Mouse (Mus musculus): Measurements from ENCODE around the gene Dzip1l. TPM values are rescaled to one million over a fixed set of nuclear protein-coding genes. Genes with fewer than 3 reads are reported as not detected.

Gene Dzip1l
- polyA plus RNA-seq, 1 experiment, result 13.5 TPM

- no peaks in the 10 kb centered on the region for H3K4me1 ChIP-seq (ENCODE audit: control insufficient read depth, insufficient read depth, low read length)
- no peak overlapping the region for H3K4me3 ChIP-seq (ENCODE audit: low read depth, low read length)
- no peaks in the 10 kb centered on the region; the same call in 1 of the 2 replicates for H3K27me3 ChIP-seq (ENCODE audit: control insufficient read depth, insufficient read depth, low read length, poor library complexity, severe bottlenecking)
- no peaks in the 10 kb centered on the region for H3K9me3 ChIP-seq (replicated peaks; ENCODE audit: control insufficient read depth, insufficient read depth, low read length, poor library complexity, severe bottlenecking)
- no peak overlapping the region for H3K27ac ChIP-seq (ENCODE audit: insufficient read depth, low read length)
- TF ChIP-seq POLR2A (IDR thresholded peaks at IDR 0.05; ENCODE audit: insufficient read depth, low read length) (no peak), EP300 (IDR thresholded peaks at IDR 0.05; ENCODE audit: insufficient read depth, low read depth, low read length) (no peak), CTCF (IDR thresholded peaks at IDR 0.05; ENCODE audit: low read depth, low read length) (no peak)
- no peaks in the 10 kb centered on the region for H3K36me3 ChIP-seq (ENCODE audit: control insufficient read depth, insufficient read depth, low read length, poor library complexity, severe bottlenecking)
- no peak overlapping the region for H3K9ac ChIP-seq (ENCODE audit: low read depth, poor library complexity, severe bottlenecking)
Measured at GRCm38 (mm10) chr9:99681980-99682570, 52.8 kb downstream of the Dzip1l start.

- no peaks in the 10 kb centered on the region for H3K36me3 ChIP-seq (ENCODE audit: control insufficient read depth, insufficient read depth, low read length, poor library complexity, severe bottlenecking)
- no peak overlapping the region for H3K9ac ChIP-seq (ENCODE audit: low read depth, poor library complexity, severe bottlenecking)
- H3K27me3 ChIP-seq (ENCODE audit: control insufficient read depth, insufficient read depth, low read length, poor library complexity, severe bottlenecking), result no peaks in the 10 kb centered on the region
- H3K27ac ChIP-seq (ENCODE audit: insufficient read depth, low read length), result no peak overlapping the region
- no peaks in the 10 kb centered on the region for H3K9me3 ChIP-seq (replicated peaks; ENCODE audit: control insufficient read depth, insufficient read depth, low read length, poor library complexity, severe bottlenecking)
- no peaks in the 10 kb centered on the region for H3K4me1 ChIP-seq (ENCODE audit: control insufficient read depth, insufficient read depth, low read length)
- no peak overlapping the region for H3K4me3 ChIP-seq (ENCODE audit: low read depth, low read length)
- no peak for TF ChIP-seq EP300 (IDR thresholded peaks at IDR 0.05; ENCODE audit: insufficient read depth, low read depth, low read length)
- TF ChIP-seq CTCF (IDR thresholded peaks at IDR 0.05; ENCODE audit: low read depth, low read length), result no peak
- TF ChIP-seq POLR2A (IDR thresholded peaks at IDR 0.05; ENCODE audit: insufficient read depth, low read length), result no peak
Measured at GRCm38 (mm10) chr9:99685061-99685521, 55.8 kb downstream of the Dzip1l start.

- Histone ChIP-seq H3K9me3 (replicated peaks; ENCODE audit: control insufficient read depth, insufficient read depth, low read length, poor library complexity, severe bottlenecking) (no peaks in the 10 kb centered on the region), H3K4me3 (ENCODE audit: low read depth, low read length) (no peak overlapping the region), H3K27ac (ENCODE audit: insufficient read depth, low read length) (no peak overlapping the region), H3K27me3 (ENCODE audit: control insufficient read depth, insufficient read depth, low read length, poor library complexity, severe bottlenecking) (no peaks in the 10 kb centered on the region), H3K4me1 (ENCODE audit: control insufficient read depth, insufficient read depth, low read length) (no peaks in the 10 kb centered on the region), H3K36me3 (ENCODE audit: control insufficient read depth, insufficient read depth, low read length, poor library complexity, severe bottlenecking) (no peaks in the 10 kb centered on the region), H3K9ac (ENCODE audit: low read depth, poor library complexity, severe bottlenecking) (no peak overlapping the region)
- no peak for TF ChIP-seq CTCF (IDR thresholded peaks at IDR 0.05; ENCODE audit: low read depth, low read length)
- no peak for TF ChIP-seq EP300 (IDR thresholded peaks at IDR 0.05; ENCODE audit: insufficient read depth, low read depth, low read length)
- no peak for TF ChIP-seq POLR2A (IDR thresholded peaks at IDR 0.05; ENCODE audit: insufficient read depth, low read length)
Measured at GRCm38 (mm10) chr9:99685536-99686231, 56.4 kb downstream of the Dzip1l start.

- Histone ChIP-seq H3K27me3 (ENCODE audit: control insufficient read depth, insufficient read depth, low read length, poor library complexity, severe bottlenecking) (no peaks in the 10 kb centered on the region), H3K4me3 (ENCODE audit: low read depth, low read length) (no peak overlapping the region), H3K9ac (ENCODE audit: low read depth, poor library complexity, severe bottlenecking) (no peak overlapping the region), H3K27ac (ENCODE audit: insufficient read depth, low read length) (no peak overlapping the region), H3K4me1 (ENCODE audit: control insufficient read depth, insufficient read depth, low read length) (no peaks in the 10 kb centered on the region), H3K9me3 (replicated peaks; ENCODE audit: control insufficient read depth, insufficient read depth, low read length, poor library complexity, severe bottlenecking) (no peaks in the 10 kb centered on the region), H3K36me3 (ENCODE audit: control insufficient read depth, insufficient read depth, low read length, poor library complexity, severe bottlenecking) (no peaks in the 10 kb centered on the region)
- TF ChIP-seq POLR2A (IDR thresholded peaks at IDR 0.05; ENCODE audit: insufficient read depth, low read length) (no peak), EP300 (IDR thresholded peaks at IDR 0.05; ENCODE audit: insufficient read depth, low read depth, low read length) (no peak), CTCF (IDR thresholded peaks at IDR 0.05; ENCODE audit: low read depth, low read length) (no peak)
Measured at GRCm38 (mm10) chr9:99689796-99690195, 60.5 kb downstream of the Dzip1l start.

- Histone ChIP-seq H3K9ac (ENCODE audit: low read depth, poor library complexity, severe bottlenecking) (no peak overlapping the region), H3K27ac (ENCODE audit: insufficient read depth, low read length) (no peak overlapping the region), H3K36me3 (ENCODE audit: control insufficient read depth, insufficient read depth, low read length, poor library complexity, severe bottlenecking) (no peaks in the 10 kb centered on the region), H3K4me1 (ENCODE audit: control insufficient read depth, insufficient read depth, low read length) (no peaks in the 10 kb centered on the region), H3K4me3 (ENCODE audit: low read depth, low read length) (no peak overlapping the region), H3K9me3 (replicated peaks; ENCODE audit: control insufficient read depth, insufficient read depth, low read length, poor library complexity, severe bottlenecking) (no peaks in the 10 kb centered on the region), H3K27me3 (ENCODE audit: control insufficient read depth, insufficient read depth, low read length, poor library complexity, severe bottlenecking) (no peaks in the 10 kb centered on the region)
- no peak for TF ChIP-seq POLR2A (IDR thresholded peaks at IDR 0.05; ENCODE audit: insufficient read depth, low read length)
- TF ChIP-seq CTCF (IDR thresholded peaks at IDR 0.05; ENCODE audit: low read depth, low read length), result no peak
- TF ChIP-seq EP300 (IDR thresholded peaks at IDR 0.05; ENCODE audit: insufficient read depth, low read depth, low read length), result no peak
Measured at GRCm38 (mm10) chr9:99690386-99690785, 61.1 kb downstream of the Dzip1l start.

GRCm38 (mm10) chr9:99694961-99695360 is 65.7 kb downstream of the Dzip1l start:
- H3K36me3 ChIP-seq (ENCODE audit: control insufficient read depth, insufficient read depth, low read length, poor library complexity, severe bottlenecking), result no peaks in the 10 kb centered on the region
- H3K27ac ChIP-seq (ENCODE audit: insufficient read depth, low read length), result no peak overlapping the region
- H3K4me3 ChIP-seq (ENCODE audit: low read depth, low read length), result no peak overlapping the region
- H3K9me3 ChIP-seq (replicated peaks; ENCODE audit: control insufficient read depth, insufficient read depth, low read length, poor library complexity, severe bottlenecking), result no peaks in the 10 kb centered on the region
- no peaks in the 10 kb centered on the region for H3K4me1 ChIP-seq (ENCODE audit: control insufficient read depth, insufficient read depth, low read length)
- H3K27me3 ChIP-seq (ENCODE audit: control insufficient read depth, insufficient read depth, low read length, poor library complexity, severe bottlenecking), result no peaks in the 10 kb centered on the region
- TF ChIP-seq POLR2A (IDR thresholded peaks at IDR 0.05; ENCODE audit: insufficient read depth, low read length) (no peak), EP300 (IDR thresholded peaks at IDR 0.05; ENCODE audit: insufficient read depth, low read depth, low read length) (no peak), CTCF (IDR thresholded peaks at IDR 0.05; ENCODE audit: low read depth, low read length) (no peak)
- no peak overlapping the region for H3K9ac ChIP-seq (ENCODE audit: low read depth, poor library complexity, severe bottlenecking)

All from ES-Bruce4 (cell line).